Mouse (Mus musculus): ENCODE results near the gene Fam8a1.

The Fam8a1 gene

GRCm38 (mm10) chr13:46669048-46669619 is at the start of gene Fam8a1:
Gene Fam8a1 (plus strand): TSS chr13:46669522.
- DNase-seq (ENCODE audit: low spot score in 2 of 2): peak; percentile 92 to 97

- peak in 1 of 2 experiments; percentile 39 for DNase-seq (ENCODE audit: low spot score in 2 of 2)
Measured at GRCm38 (mm10) chr13:46619633-46620032, 49.7 kb upstream of the Fam8a1 start.

GRCm38 (mm10) chr13:46620964-46621757 is 48.2 kb upstream of the Fam8a1 start:
- no peak for DNase-seq (ENCODE audit: low spot score in 2 of 2)

DNA sequence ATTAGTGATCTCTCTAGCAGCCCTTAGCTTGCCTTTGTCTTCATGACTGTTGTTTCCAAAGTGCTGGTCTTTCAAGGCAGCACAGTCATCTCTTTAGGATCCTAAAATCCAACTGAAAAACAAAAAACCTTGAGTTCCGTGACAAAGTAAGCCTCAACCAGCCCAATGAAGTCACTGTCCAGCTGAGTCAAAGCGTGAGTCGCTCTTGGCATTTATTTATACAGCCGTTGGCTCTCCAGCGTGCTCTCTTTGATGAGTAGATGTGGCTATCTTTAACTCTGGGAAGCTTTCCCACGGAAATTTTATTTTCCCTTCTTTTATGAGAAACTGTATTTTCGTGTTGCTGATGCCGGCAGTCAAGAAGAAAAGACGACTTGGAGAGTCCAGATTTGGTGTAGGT is 42.7 kb upstream of the Fam8a1 start:
- DNase-seq (ENCODE audit: low spot score in 2 of 2): no peak

GRCm38 (mm10) chr13:46627841-46628240 is 41.5 kb upstream of the Fam8a1 start:
- no peak for DNase-seq (ENCODE audit: low spot score in 2 of 2)

GRCm38 (mm10) chr13:46629391-46629790 is 39.9 kb upstream of the Fam8a1 start:
- DNase-seq (ENCODE audit: low spot score in 2 of 2): no peak

DNA sequence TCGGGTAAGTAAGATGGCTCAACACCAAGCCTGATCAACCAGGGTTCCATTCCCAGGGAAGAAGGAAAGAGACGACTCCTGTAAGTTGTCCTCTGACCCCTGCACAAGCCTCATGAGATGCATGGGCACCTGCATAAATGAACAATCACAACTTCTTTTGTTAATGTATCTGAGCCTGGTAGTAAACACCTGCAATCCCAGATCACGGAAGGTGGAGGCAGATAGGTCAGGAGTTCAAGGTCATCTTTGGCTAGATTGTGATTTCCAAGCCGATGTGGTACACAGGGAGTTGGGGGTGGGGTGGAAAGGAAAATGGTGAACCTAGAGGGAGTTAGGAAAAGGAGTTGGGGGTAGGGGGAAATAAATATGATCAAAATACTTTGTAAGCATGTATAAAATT is 36.5 kb upstream of the Fam8a1 start:
- DNase-seq (ENCODE audit: low spot score in 2 of 2): no peak

- no peak for DNase-seq (ENCODE audit: low spot score in 2 of 2)
Measured at GRCm38 (mm10) chr13:46633320-46634132, 35.8 kb upstream of the Fam8a1 start.

DNA sequence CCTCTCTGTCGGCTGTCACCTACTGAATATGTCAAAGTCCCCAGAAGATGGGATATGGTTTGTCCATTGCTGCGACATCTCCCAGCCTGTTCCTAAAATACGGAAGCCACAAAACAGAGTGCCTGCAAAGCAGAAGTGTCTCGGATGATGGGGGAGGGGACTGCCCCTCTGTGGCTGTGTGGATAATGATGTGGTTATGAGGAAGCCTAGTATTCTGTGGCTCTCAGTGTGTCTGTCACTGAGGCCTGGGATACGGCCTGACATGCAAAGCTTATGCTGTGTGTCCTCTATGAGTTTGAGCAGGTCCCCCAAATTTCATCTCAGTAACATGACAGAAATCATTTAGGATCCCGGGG is 35.2 kb upstream of the Fam8a1 start:
- DNase-seq (ENCODE audit: low spot score in 2 of 2): peak in 1 of 2 experiments; percentile 25

GRCm38 (mm10) chr13:46640608-46641468 is 28.5 kb upstream of the Fam8a1 start:
- DNase-seq (ENCODE audit: low spot score in 2 of 2): no peak

DNA sequence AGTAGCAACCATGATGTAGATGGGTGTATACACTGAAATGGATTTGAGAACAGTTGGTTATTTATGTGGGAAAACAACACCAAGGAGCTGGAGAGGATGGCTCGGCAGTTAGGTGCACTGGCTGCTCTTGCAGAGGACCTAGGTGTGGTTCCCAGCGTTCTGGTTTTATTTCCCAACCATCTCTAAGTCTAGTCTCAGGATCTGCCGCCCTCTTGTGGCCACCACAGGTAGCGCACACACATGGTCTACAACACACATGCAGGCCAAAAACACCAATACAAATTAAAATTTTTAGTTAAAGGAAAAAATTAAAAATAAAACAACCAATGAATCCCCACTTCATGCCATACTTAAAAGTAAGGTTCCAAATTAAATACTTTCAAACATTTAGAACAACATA is 27.0 kb upstream of the Fam8a1 start:
- DNase-seq (ENCODE audit: low spot score in 2 of 2): peak in 1 of 2 experiments; percentile 69

DNA sequence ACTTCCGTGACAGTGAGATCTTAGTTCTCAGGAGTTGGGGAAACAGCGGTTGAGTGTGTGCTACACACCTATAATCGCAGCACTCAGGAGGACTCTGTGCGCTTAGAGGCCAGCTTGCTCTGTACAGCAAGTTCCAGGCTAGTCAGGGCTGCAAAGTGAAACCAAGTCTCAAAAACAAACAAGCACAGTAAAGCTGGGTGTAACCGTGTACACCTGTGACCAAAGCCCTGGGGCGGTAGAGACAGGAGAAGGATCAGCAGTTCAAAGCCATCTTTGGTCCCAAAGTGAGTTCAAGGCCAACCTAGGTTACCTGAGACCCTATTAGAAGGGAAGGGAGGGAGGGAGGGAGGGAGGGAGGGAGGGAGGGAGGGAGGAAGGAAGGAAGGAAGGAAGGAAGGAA is 25.1 kb upstream of the Fam8a1 start:
- no peak for DNase-seq (ENCODE audit: low spot score in 2 of 2)

DNA sequence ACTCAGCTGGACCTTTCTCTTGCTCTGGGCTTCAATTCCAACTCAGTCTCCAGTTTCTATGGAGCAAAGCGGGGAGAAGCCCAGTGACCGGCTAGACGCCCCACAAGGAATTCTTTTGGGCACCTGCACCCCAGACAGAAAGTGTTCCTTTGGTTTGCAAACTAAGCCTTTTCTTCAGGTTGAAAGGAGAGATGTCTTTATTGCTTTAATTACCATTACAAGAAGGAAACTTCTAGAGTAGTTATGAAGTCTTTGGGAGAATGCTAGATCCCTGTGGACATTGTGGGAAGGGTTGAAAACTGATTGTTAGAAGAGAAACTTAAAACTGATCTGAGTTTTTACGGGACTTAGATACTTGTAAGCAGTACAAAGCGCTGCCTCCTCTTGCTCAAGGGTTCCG is 23.8 kb upstream of the Fam8a1 start:
- DNase-seq (ENCODE audit: low spot score in 2 of 2): no peak

DNA sequence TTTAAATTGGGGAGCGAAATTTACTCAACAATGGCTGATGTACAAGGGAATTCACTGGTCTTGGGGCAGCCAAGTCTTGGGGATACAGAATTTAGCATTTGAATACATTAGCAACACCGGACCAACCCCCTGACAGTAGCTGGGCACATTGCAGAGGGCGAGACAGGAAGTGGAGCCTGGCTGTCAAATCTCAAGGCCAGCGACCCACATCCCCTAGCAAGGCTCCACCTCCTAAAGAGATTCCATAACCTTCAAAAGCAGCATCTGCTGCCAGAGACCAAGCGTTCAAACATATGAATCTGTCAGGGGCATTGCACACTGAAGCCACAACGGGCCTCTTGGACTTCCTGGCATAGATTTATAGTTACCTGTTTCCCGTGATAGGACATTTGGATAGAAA is 17.5 kb upstream of the Fam8a1 start:
- no peak for DNase-seq (ENCODE audit: low spot score in 2 of 2)

DNA sequence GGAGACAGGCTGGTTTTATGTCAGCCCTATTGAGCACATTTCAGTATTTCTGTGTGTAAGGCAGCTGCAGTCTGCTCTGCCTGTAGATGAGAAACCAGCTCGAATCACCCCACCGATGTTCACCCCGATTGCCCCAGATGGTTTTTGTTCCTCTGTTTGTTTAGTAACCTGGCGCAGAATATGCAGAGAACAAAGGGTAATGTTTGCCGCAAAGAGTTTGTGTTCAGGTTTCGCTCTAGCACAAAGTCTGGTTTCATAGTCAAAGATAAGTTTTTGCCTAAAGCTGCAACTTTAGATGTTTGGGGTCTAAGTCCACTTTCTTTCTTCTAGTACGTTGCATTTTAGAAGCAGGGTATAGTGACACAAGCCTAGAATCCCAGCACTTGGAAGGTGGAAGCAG is 16.7 kb upstream of the Fam8a1 start:
- DNase-seq (ENCODE audit: low spot score in 2 of 2): no peak

DNA sequence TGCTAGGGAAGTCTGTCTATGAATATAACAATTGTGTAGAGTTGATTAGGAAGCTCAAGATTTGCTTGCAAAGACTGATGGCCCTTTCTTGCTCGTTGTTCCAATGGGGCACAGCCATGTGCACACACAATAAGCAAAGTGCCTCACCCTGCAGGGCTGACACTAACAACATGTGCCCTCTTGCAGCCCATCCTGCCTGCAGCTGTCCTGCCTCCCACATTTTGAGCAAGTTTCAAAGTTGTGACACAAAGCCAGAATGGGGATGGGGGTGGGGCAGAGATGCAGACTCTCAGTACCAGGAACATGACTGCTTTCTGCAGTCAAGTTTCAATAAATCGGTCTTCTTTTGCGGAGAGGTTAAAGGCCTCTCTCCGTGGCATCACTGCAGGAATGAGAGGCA is 15.7 kb upstream of the Fam8a1 start:
- DNase-seq (ENCODE audit: low spot score in 2 of 2): no peak

DNA sequence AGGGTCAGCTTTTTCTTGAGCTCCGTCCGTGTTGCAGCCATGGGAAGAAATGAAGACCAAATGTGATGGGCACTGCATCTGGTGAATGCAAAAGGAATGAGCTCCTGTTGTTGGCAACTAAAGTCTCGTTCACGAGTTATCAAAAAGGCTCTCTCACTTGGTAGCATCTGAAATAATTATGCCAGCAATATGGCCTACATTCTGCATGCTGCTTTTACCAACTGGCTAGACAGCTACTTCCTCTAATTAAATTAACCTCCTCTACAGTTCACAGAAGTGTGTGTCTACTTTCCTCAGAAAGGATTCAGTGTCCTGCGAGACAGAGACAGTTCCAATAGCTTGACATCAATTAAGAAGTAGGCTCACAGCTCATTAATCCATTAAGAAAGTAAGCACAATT is 14.8 kb upstream of the Fam8a1 start:
- DNase-seq (ENCODE audit: low spot score in 2 of 2): no peak

- DNase-seq (ENCODE audit: low spot score in 2 of 2): no peak
Measured at GRCm38 (mm10) chr13:46659211-46659610, 10.1 kb upstream of the Fam8a1 start.

- no peak for DNase-seq (ENCODE audit: low spot score in 2 of 2)
Measured at GRCm38 (mm10) chr13:46663461-46663964, 5.8 kb upstream of the Fam8a1 start.

- DNase-seq (ENCODE audit: low spot score in 2 of 2): peak in 1 of 2 experiments; percentile 28
Measured at GRCm38 (mm10) chr13:46669620-46670271, 424 bp downstream of the Fam8a1 start.

DNA sequence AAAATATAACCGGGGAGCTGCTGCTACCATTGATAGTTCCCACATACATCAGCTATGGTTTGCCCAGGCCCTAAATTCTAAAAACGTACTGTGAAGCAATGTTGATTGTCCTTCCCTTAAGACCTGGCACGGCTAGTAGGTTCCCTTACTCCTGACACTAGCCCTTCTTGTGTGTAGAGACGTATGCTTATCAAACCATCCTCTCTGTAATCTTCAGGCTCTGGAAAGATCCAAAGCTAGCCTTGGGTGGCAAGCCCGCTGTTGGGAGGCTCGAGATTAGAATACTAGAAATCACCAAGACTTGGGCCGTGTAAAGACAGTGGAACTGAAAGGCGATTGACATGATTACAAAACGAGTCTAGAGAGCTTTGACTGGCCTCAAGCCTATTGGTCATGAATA is 1.2 kb downstream of the Fam8a1 start:
- DNase-seq (ENCODE audit: low spot score in 2 of 2): no peak

All from spleen, postnatal 4 days (tissue).